Mouse (Mus musculus): ENCODE measurements around the gene Fbxo21.

Gene Fbxo21

DNA sequence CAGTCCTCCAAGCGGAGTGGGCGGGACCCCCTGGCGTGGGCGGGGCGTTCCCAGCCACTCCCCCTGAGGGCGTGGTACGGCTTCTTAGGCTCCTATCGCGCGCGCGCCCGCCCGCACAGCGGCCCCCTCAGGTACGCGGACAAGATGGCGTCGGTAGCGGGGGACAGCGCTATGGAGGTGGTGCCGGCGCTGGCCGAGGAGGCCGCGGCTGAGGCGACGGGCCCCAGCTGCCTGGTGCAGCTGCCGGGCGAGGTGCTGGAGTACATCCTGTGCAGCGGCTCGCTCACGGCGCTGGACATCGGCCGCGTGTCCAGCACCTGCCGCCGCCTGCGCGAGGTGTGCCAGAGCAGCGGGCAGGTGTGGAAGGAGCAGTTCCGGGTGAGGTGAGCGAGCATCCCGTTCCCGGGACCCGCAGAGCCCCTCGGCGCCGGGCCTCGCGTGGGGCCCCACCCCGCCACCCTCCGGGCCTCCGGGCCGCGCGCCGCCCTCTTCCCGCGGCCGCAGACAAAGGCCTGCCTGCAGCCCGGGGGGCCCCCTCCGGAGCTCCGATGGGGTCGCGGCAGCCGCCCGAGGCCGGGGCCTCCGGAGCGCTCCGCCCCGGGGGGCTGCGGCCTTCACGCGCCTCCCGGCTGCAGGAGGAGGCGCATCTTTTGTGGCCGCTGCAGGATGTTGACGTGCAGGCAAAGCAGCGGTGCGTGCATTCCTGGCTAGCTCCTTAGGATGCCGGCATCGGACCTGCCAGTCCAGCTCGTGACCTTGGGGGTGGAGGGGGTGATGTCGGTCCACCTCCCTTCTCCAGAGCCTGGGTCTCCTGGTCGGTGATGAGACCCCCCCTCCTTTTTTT lies at the start of gene Fbxo21:
Gene Fbxo21 (plus strand): TSS at position 74 of the 844 bp plus-strand sequence.
- peak; percentile 98 for DNase-seq

- no peak for DNase-seq
Observed at GRCm38 (mm10) chr5:117928553-117928952, 48.0 kb upstream of the Fbxo21 start.

- no peak for DNase-seq
Observed at GRCm38 (mm10) chr5:117932222-117932621, 44.3 kb upstream of the Fbxo21 start.

GRCm38 (mm10) chr5:117932862-117933261 lies 43.7 kb upstream of the Fbxo21 start:
- DNase-seq = peak; percentile 88

DNA sequence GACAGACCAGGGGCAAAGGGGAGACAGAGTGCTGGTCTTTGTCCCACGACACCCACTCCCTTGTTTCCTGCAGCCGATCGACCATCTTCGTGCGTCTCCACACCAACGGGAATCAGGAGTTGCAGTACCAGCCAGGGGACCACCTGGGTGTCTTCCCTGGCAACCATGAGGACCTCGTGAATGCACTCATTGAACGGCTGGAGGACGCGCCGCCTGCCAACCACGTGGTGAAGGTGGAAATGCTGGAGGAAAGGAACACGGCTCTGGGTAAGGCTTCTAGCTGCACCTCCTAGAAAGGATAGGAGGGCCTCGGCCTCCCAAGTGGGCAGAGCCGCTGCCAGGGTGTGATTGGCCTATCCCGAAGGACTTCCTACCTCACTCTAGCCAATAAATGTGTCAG lies 40.2 kb upstream of the Fbxo21 start:
- DNase-seq = no peak

DNA sequence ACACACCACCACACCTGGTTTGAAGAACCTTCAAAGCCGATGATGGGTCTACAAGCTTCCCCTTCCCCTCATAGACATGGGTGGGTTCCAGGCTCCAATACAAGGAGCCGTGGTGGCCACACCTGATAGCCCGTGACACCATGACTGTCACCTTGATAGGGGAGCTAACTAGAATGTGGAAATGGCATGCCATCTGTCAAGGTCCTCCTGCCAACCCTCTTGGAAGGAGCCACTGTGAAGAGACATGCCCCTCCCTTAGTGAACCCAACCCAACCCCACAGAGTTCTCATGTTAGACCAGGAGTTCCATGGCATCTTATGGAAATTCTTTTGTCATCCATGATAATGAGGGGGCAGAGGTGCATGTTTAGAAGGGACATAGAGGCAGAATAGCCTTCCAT lies 39.3 kb upstream of the Fbxo21 start:
- DNase-seq = no peak

- DNase-seq = peak; percentile 75
Observed at GRCm38 (mm10) chr5:117938182-117938581, 38.3 kb upstream of the Fbxo21 start.

DNA sequence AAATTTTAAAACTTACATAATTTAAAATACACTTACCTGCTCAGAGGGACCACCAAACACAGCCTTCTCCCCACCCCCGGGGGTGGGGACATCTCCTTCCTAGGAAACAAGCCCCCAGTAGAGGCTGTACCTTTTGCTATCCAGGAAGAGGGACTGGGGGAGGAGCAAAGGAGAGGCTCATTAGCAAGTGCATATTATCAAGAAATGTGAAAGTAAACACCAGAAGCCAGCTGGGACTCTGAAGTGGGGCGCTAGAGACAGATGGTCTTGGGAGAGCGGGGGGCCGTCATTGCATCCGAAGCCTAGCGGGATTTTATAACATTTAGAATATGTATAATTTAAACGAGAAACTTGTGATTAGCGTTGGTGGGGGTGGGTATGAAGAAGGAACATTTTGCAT lies 37.1 kb upstream of the Fbxo21 start:
- DNase-seq = no peak

- DNase-seq = no peak
Observed at GRCm38 (mm10) chr5:117941552-117941951, 35.0 kb upstream of the Fbxo21 start.

DNA sequence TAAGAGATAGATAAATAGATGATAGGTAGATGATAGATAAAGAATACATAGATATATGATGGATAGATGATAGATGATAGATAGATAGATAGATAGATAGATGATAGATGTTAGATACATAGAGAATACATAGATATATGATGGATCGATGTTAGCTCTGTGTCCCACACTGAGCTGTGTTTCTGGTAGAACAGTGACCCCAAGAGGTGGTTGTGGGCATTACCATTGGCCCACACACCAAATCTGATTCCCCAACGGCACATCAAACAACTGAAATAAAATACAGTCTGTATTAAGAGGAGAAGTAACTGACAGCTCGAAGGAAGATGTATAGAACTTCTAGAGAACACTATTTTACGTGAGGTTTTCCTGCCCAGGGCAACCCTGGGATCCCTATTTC lies 29.9 kb upstream of the Fbxo21 start:
- peak; percentile 43 for DNase-seq

DNA sequence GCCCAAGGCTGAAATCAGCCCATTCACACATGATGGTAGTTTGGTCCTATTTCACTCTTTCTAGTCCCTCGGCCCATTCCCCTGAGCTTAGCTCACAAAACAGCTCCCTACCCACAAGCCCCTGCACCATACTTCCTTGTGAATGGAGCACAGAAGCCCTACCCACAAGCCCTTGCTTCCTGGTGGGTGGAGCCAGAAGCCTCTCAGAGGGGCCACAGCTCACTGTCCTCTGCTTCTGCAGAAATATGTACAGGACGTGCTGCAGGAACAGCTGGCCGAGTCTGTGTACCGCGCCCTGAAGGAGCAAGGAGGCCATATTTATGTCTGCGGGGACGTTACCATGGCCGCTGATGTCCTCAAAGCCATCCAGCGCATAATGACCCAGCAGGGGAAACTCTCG lies 27.1 kb upstream of the Fbxo21 start:
- DNase-seq = no peak

- no peak for DNase-seq
Observed at GRCm38 (mm10) chr5:117953893-117954292, 22.6 kb upstream of the Fbxo21 start.

GRCm38 (mm10) chr5:117954429-117954828 lies 22.1 kb upstream of the Fbxo21 start:
- DNase-seq = no peak

DNA sequence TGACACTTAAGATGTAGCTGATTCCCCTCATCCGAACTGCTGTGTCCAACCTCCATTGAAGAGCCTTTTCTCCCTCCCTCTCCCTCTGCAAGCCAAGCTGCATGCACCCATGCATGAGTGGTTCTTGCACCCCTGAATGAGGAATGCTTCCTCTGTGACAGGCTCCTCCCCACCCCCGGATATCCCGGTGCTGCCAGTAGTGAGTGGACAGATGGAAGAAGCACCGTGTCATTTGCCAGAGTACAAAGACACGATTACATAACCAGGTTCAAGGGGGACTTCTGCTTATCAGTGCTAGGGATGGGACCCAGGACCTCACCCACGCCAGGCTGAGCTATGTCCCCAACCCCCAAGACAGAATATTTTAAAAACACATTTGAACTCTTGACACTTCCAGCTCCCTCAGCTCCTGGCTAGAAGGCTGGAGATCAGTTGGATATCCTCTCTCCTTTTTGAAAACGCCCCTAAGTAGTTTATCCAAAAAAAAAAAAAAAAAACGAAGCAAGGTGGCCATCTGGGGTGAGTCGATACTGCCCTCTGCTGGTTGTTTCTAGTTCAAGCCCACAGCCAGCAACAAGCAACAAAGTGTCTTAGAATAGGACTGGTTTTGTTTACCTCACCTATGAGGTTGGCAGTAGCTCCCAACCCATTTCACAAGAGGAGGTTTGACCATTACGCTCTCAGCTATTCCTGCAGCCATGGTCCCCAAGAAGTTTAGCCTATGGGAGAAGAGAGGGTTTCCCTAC lies 20.7 kb upstream of the Fbxo21 start:
- DNase-seq = peak; percentile 40

- DNase-seq = no peak
Observed at GRCm38 (mm10) chr5:117964750-117965149, 11.8 kb upstream of the Fbxo21 start.

GRCm38 (mm10) chr5:117966956-117967355 lies 9.6 kb upstream of the Fbxo21 start:
- DNase-seq = no peak

GRCm38 (mm10) chr5:117967659-117968069 lies 8.9 kb upstream of the Fbxo21 start:
- no peak for DNase-seq

DNA sequence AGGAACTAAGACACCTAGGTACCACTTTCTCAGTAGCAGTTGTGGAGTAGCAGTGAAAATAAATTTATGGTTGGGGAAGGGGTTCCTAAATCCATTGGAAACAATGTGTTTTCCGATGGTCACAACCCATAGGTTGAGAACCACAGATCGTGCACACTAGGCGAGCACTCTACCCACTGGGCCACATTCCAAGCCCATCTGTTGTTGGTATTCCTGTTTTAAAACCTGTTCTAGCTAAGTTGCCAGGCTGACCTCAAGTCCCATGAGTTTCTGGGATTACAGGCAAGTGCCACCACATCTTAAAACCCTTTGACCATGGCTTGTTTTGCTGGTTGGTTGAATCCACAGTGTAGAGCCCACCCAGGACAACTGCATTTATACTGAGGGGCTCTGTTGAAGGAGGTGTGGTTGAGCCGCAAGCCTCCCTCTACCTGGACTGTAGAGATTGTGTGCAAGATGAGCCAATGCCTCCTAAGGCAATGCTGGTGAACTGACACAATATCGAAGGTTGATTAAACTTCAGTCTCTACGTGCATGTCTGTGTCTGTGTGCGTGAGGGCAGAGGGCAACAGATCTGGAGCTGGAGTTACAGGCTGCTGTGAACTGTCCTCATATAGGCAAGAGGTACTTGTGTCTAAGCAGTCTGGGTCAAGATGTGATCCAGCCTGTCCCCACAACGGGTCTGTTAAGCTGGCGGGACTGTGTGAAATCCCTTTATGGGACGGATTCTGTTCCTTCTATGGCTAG lies 6.7 kb upstream of the Fbxo21 start:
- DNase-seq = no peak

GRCm38 (mm10) chr5:117976263-117976656 lies 270 bp upstream of the Fbxo21 start:
- no peak for DNase-seq

DNA sequence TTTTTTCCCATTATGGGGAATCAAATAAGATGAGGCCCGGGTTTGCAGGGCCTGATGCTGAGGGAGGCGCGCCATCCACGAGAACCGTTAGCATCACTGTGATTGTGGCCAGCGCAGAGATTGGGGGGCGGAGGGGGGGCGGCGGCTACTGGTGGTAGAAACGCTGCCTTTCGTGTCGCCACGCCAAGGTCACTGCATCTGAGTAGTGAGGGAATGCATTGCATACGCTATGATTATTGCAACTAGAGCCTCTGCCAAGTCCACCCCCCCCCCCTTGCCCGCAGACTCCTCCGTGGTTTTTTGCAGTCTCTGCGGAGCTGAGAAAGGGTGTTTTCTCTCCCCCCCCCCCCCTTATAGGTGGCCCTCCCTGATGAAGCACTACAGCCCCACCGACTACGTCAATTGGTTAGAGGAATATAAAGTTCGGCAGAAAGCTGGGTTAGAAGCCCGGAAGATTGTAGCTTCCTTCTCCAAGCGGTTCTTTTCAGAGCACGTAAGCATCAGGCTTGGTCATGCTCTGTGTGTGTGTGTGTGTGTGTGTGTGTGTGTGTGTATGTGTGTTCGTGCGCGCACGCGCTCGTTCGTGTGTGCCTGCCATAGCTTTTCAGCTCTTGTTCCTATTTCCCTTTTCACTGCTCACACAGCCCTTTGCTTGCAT lies 1.1 kb downstream of the Fbxo21 start:
- DNase-seq = peak; percentile 36

- DNase-seq = no peak
Observed at GRCm38 (mm10) chr5:117978159-117978697, 1.7 kb downstream of the Fbxo21 start.

- no peak for DNase-seq
Observed at GRCm38 (mm10) chr5:117979082-117979481, 2.6 kb downstream of the Fbxo21 start.

GRCm38 (mm10) chr5:117980921-117981320 lies 4.4 kb downstream of the Fbxo21 start:
- DNase-seq = no peak

Measured in lung, postnatal 10 days (tissue).